Mouse (Mus musculus): ENCODE measurements around the gene Katnbl1. TPM values are rescaled to one million over a fixed set of nuclear protein-coding genes. Genes with fewer than 3 reads are reported as not detected.

Gene Katnbl1
- 17.6 TPM for polyA plus RNA-seq (2017; shearing (Covaris generic))

DNA sequence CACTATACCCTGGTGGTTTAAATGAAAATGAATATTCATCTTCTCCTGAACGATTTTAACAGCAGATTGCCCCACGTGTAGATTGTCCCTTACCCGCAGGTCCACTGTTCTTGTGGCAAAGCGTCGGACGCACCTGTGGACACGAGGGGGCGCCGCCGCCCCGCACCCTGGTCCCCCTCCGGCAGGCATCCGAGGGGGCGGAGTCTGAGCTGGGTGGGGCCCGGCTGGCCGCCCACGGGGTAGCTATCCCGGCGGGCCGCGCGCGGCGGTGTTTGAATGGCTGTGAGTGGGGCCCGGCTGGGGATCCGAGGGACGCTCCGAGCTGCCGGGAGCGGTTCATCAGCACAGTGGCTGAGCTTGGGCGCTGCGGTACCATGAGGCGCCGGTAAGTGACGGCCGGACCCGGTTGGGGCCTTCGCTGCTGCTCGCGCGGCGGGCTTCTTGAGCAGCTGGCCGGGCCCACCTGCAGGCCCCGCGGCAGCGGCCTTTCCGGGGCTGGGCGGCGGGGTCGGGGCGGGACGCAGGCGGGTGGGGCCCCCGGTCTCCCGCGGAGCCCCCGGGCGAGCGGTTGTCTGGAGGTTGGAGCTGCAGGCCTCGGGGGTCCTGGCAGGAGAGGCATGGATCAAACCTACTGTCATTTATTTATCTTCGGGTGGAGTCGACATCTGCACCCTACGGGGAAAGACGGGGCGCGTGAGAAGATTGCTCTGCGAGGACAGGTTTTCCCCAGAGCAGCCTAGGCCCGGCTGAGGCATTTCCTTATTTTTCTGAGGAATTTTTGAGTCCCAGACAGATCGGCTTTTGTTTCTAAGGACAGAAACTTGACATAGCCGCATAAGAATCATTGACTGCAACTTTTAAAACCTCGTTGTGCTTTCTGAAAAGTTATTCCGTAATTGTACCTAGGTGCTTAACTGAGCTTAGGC, at the start of gene Katnbl1:
Gene Katnbl1 (plus strand): TSS at position 239 of the 926 bp plus-strand sequence.

DNA sequence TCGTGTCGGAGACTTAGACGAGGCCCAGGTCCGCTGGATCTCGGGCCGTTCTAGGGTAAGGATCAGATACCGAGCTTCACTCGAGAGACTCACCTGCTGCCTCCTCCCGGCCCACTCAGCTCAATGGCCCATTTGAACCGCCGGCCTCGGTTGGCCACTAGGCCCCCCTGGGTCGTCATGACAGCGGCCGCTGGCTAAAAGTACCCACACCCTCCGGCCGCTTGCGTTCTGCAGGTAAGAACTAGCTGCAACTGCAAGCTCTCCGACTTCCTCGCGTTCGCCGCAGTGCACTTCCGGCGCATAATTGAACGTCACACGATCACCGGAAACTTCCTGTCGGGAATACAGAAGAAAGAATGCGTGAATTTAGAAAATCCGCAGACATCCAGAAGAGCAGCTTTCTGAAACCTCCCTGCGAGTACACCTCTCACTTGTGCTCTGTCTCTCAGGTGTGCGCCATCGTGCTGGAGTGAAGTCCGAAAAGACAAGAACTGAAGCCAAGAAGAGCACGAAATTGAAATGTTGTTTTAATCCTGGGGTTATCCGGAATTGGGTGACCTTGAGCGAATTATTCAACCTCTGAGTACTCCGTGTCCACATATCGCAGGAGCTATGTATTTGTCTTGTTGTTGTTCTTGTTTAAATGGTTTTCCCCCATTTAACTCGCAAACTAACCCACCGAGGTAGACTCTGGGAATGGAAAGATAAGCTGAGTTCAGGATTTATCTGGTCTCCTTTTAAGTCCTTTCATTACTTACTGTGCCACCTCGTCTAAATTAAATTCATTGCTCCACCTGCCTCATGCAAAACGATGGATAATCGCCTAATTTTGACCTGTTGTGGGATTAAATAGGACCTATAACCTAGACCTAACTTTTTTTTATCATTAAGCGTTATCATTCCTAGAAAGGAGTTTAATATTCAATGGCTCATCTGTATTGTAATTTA, 11.0 kb upstream of the Katnbl1 start, which contains the start of gene Emc4:
Gene Emc4 (minus strand): TSS at position 302 of the 948 bp plus-strand sequence.

DNA sequence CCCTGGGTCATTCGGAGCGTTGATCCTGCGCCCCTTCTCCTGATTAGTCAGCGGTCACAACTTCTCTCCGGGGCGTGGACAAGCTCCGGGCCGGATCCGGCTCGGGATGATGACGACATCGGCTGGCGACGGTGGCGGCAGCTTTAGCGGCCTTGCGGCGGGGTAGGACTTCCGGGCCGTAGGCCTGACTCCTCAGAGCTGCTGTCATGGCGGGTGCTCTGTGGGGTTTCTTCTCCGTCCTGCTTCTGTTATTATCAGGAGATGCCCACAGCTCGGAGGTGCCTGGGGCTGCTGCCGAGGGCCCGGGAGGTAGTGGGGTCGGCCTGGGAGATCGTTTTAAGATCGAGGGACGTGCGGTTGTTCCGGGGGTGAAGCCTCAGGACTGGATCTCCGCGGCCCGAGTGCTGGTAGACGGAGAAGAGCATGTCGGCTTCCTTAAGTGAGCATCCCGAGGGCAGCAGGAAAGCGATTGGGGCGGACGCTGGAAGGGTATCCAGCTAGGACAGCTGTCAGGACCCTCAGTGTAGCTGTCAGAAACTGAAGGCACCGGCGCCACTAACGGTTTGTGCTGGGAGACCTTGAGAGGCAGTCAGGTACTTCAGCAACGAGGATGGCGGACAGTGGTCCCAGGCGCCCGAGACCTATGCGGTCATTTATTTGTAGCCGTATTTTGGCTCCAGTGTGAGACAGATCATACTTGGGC, 76.0 kb downstream of the Katnbl1 start, which contains the start of gene Emc7:
Gene Emc7 (plus strand): TSS at position 136 of the 703 bp plus-strand sequence.

Other genes with a start within 250 kb of the Katnbl1 start
- not detected for gene Olfr1316, start 244.2 kb upstream of the Katnbl1 start, polyA plus RNA-seq (2017; shearing (Covaris generic))
- not detected for gene Olfr1317, start 238.9 kb upstream of the Katnbl1 start, polyA plus RNA-seq (2017; shearing (Covaris generic))
- gene Olfr1318, start 225.0 kb upstream of the Katnbl1 start, polyA plus RNA-seq (2017; shearing (Covaris generic)) = not detected
- 112 TPM for gene Lpcat4, start 139.7 kb upstream of the Katnbl1 start, polyA plus RNA-seq (2017; shearing (Covaris generic))
- gene Nutm1, start 119.9 kb upstream of the Katnbl1 start, polyA plus RNA-seq (2017; shearing (Covaris generic)) = 0.50 TPM
- gene Nop10, start 117.3 kb upstream of the Katnbl1 start, polyA plus RNA-seq (2017; shearing (Covaris generic)) = 129 TPM
- gene Slc12a6, start 113.4 kb upstream of the Katnbl1 start, polyA plus RNA-seq (2017; shearing (Covaris generic)) = 37.6 TPM
- not detected for gene Gm21985, start 112.9 kb upstream of the Katnbl1 start, polyA plus RNA-seq (2017; shearing (Covaris generic))
- 59.0 TPM for gene Emc4, start 11.2 kb upstream of the Katnbl1 start, polyA plus RNA-seq (2017; shearing (Covaris generic))
- 17.6 TPM for gene Emc7, start 75.8 kb downstream of the Katnbl1 start, polyA plus RNA-seq (2017; shearing (Covaris generic))
- not detected for gene Chrm5, start 101.6 kb downstream of the Katnbl1 start, polyA plus RNA-seq (2017; shearing (Covaris generic))
- 42.7 TPM for gene Aven, start 113.8 kb downstream of the Katnbl1 start, polyA plus RNA-seq (2017; shearing (Covaris generic))

Data from effector memory CD4-positive, alpha-beta T cell, adult 7 months (primary cell).